Mouse (Mus musculus) spleen, postnatal 10 days (tissue): ENCODE measurements around the gene Gm10961.

Source experiments
- DNase-seq, 2 experiments: peaks; one replicate each; pipeline ENCODE4 v3.0.0; 2021 to 2022; ENCODE audit warnings: low spot score in 2 of 2

Gm10961 gene

GRCm38 (mm10) chr3:107656888-107657287 lies 25.8 kb downstream of the Gm10961 start:
- no peak for DNase-seq

DNA sequence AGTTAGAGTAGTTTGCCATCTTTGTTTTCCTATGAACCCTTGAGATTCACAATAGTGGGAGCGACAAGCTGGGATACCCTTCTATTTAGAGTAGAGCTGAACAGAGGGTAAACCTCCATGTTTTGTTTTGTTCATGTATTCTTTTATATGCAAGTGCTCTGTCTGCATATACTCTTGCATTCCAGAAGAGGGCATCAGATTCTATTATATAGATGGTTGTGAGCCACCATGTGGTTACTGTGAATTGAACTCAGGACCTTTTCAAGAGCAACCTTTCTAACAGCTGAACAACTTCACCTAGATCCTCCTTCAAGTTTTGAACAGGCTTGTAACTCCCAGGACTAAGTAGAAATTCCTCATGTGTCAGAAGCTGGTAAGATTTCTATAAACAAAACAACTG lies 27.9 kb downstream of the Gm10961 start:
- DNase-seq: no peak

DNA sequence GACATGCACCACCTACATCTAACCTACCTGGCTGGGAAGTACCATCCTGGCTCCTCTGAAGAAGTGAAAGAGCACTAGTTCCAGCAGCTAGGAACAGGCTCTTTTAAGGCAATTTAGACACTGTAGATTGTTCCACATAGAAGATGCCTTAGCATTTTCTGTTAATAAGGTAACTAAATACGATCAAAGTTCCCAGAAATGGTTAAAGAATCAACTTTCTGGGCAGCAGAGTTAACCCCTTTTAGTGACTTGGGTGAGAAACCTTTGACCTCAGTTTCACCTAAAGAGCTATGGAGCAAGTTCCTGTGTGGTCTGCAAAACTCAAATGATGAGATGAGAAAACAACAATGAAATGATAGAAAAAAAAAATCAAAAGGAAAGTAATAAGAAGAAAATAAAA lies 33.5 kb downstream of the Gm10961 start:
- DNase-seq: no peak

DNA sequence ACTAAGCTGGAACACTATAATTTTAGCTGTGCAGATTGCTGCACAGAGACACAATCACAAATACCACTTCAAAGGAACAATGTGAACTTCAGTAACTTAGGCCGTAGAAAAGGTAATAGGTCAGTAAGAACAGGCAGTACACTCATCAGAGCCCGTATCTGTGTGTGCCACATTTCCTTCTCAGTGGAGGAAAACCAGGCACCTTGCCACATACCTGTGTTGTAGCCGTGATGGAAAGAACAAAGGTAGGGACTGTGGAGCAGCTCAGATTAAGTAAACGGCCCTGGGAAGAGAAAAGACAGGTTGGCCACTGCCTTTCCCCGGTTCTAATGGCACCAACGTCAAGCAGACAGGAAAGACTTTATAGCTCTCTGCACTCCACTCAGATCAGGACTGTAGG lies 36.3 kb downstream of the Gm10961 start:
- no peak for DNase-seq

GRCm38 (mm10) chr3:107668786-107669185 lies 37.7 kb downstream of the Gm10961 start:
- no peak for DNase-seq

DNA sequence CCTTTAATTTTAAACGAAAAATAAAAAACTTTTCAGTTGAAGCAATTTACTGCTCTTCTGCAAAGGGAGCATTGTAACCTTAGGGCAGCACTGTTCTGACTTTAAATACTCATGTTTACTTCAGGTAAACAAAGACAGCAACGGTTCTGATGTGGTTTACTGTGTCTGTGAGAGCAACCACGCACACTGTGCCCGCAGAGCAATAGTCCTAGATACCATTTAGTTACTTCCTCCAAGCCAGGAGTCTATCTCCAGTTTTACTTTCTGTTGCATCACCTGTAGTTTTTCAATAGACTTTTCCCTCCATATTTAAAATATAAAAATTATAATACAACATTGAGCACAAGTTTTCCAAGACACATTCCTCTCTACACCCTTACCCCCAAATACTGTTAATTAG lies 39.4 kb downstream of the Gm10961 start:
- no peak for DNase-seq

GRCm38 (mm10) chr3:107671509-107671908 lies 40.4 kb downstream of the Gm10961 start:
- DNase-seq: no peak

DNA sequence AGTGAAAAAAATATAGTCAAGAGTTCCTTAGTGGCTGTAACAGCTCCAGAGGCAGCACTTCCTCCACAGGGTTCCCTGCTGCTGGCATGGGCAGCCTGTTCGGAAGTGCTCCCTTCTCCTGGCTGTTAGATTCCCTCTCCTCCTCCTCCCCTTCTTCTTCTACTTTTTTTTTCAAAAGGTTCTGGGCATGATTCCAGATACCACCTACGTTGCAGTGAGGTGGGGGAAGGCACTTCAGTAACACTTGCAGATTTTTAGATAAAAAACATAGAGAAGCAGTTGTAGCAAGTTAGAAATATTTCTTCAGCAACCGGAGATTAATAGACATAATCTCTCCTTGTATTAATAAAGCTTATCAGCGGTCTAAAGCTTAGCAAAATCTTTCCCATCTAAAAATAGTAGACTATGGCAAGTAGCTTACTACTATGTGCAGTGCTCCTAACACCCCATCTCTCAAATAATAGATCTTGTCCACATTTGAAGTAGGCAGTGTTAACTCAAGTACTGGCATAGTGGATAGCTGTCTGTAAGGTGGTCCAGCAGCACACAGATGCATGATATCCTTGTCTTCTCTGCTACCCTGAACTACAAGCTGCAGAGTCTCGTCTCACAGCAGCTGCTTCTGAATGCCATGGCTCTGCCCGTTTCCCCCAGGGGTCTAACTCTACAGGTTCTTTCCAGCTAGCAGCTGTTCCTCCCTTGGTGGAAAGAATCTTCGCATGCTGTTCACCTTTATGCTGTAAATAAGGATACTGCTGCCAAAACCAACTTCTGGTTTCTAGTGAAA lies 49.9 kb downstream of the Gm10961 start:
- no peak for DNase-seq
